Mouse (Mus musculus) G1E (cell line): ENCODE measurements at regions not wholly inside any gene's neighbourhood (a gene's known extent, or its start where the extent isn't known, plus 50 kb on each side); places are given as distances from the start of the nearest gene placed in this dataset.

ENCODE experiments used
- CTCF ChIP-seq: IDR thresholded peaks from 2 replicates; pipeline ENCODE4 v1.5.1; 2012; ENCODE audit warnings: low read depth, low read length, inconsistent platforms, mixed read lengths
- GATA1 ChIP-seq: IDR thresholded peaks from 2 replicates; pipeline ENCODE4 v1.6.1; 2012; ENCODE audit warnings: borderline replicate concordance, low read length, inconsistent platforms, mixed read lengths
- TAL1 ChIP-seq: conservative IDR thresholded peaks from 2 replicates; pipeline ENCODE4 v1.6.1; 2012; ENCODE audit warnings: low read depth, low read length, inconsistent platforms, mixed read lengths

DNA sequence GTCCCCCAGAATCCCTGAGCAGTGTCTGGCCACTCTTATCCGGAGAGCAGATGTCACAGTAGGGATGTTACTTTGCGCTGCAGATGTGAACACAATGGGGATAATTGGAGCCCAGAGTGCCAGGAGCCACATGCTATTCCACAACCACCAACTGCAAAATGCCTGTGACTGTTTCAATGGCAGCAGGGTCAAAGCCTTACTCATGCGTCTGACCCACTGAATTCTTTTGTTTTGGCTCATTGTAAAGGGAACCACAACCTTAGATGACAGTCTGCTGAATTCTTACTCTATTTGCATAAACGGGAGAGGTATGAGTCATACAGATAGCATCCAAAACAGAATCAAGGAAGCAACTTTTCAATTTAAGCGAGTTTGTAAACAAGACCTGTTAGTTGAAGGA is 276.8 kb upstream of the Pkn2 start:
- TF ChIP-seq GATA1, result no peak
- TF ChIP-seq CTCF, result no peak
- TF ChIP-seq TAL1, result no peak
